Mouse (Mus musculus) layer of hippocampus, adult 8-10 months (tissue): ENCODE data around the gene Rrbp1. TPM values are rescaled to one million over a fixed set of nuclear protein-coding genes. Genes with fewer than 3 reads are reported as not detected.

Experiments used
- DNase-seq, 2 experiments: peaks; one replicate each; pipeline ENCODE4 v3.0.0; 2022; ENCODE audit warnings: low spot score in 2 of 2
- total RNA-seq, 4 experiments: library from RNA; stranded (reverse); gene quantifications; 2 replicates each; pipeline ENCODE4 v1.2.4; 2022

Gene Rrbp1
- total RNA-seq, 4 experiments from 2014 or later = 46.6 to 98.4 (median 68.6) TPM

DNA sequence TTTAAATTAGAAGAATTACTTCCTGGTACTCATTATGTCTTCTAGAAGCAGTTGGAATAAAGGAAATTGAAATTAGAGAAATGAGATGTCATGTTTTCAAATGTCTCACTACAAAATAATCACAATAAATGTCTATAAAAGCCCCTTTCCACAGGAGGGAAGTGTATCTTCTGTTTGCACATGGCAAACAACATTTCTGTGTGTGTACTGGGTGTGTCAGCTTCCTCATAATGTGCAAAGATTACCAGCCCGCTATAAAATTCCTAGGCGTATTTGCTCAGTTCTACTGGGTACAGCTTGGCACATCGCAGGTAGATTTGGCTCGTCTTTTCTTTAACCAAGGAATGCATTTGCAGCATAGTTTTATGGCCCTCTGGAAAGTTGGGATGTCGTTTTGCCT lies 93.4 kb downstream of the Rrbp1 start:
- DNase-seq = no peak

DNA sequence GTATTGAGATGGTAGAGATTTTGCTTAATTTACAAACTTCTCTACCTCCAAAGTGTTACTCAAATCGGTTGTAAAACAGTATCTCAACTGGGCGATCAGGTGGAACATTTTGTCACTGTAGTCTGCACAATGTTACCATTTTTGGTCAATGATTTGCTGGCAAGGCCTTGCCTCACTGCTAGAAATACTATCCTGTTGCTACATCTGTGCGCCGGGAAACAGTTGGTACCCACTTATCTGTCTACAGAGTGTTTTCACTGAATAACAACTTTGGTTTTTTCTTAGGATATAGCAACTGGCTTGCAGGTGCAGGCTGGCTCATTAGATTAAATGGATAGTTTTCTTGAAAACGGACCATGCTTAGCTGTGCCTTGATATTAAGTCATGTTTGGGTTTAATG lies 94.8 kb downstream of the Rrbp1 start:
- peak; percentile 39 to 52 for DNase-seq

DNA sequence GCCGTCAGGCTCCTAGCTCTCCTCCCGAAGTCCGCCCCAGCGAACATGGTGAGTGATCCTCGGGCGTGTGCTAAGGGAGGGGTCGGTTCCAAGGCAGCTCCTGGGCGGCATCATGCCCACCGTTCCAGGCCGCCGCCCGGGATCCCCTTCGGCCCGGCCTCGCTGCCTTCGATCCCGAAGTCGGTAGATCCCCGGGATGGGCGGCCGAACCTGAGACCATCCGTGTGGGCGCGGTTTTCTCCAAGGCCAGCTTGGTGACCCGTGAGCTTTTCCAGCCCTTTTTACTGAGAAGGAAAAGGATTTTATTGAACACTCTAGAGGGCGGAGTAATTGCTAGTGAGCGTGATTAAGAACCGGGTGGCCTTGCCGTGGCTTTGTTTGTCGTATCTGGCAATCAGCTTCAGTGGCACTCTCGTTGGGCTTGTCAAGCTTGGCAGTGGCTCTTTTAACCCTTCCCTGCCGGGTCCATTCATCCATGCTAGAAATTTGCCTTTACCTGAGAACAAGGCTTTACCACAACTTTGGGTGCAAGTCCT lies 95.4 kb downstream of the Rrbp1 start:
- DNase-seq = peak; percentile 28 to 32

DNA sequence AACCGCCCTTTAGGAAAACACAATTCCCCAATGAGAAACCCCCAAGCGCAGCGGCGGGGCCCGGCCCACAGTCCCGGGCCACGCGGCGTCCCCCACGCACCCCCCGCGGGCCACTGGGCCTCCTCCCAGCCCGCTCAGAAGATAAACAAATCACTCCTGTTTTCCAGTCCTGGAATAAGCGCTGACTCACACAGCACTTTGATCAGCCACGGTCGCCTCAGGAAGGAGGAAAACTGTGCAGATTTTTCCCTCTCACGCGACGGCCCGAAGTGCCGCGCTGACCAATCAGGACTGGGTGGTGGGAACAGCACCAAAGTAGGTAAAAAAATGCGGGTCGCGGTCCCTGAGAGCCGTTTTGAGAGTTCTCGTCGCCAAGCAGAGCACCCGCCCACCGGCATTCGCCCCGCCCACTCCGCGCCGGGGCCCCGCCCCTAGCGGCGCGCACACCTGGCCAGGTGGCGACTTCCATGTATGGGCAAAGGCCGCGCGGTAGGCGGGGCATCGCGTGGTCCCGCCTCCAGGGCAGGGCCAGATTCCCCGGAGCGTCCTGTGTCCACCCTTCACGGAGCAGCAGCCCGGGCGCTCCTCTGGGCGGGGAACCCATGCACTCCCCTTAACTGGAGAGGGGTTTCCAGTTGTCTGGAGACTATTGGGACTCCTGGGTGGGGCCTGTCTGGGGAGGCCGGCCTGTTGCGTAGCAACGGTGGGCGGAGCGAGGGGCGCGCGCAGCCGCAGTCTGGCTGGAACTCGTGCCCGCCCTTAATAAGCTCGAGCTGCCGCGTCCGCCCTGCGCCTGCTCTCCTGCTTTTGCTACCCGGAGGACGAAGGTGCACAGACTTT lies 96.1 kb downstream of the Rrbp1 start, which contains the start of gene Dstn:
TSS of gene Dstn (plus strand) at position 561 of the 840 bp plus-strand sequence.
- DNase-seq = peak; percentile 94 to 95

DNA sequence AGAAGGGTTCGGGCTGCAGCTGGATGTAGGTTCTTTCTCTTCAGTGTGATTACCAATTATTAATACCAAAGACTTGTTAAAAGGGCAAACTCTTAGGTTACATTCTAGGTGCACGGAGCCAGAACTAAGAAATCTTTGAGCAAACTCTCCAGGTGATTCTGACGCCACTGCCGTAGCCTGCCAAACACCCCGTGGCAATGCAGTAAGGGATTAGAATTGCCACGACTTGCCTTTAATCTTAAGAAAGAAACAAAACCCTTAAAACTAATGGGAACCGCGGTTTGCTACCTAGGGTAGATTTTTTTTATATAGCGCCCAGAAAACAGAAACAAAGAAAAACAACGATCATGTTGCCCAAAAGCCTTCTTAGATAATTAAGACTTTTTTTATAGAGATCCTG lies 96.8 kb downstream of the Rrbp1 start:
- no peak for DNase-seq

DNA sequence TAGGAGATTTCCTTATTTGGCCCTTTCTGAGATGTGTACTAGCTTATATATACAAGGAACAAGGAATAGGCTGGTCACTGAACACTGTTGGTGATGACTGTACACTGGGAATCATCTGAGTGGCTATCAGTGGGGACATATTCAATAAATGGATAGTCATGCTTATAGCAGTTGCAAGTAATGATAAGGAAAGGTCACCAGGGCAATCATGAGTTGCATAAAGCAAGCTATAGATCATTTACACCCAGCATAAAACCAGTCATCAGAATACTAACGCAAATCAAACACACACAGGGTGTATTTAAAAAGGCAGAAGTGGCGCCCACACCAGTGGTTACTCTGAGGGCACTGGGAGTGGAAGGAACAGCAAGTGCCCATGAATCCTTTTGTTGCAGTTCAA lies 98.9 kb downstream of the Rrbp1 start:
- DNase-seq = no peak

DNA sequence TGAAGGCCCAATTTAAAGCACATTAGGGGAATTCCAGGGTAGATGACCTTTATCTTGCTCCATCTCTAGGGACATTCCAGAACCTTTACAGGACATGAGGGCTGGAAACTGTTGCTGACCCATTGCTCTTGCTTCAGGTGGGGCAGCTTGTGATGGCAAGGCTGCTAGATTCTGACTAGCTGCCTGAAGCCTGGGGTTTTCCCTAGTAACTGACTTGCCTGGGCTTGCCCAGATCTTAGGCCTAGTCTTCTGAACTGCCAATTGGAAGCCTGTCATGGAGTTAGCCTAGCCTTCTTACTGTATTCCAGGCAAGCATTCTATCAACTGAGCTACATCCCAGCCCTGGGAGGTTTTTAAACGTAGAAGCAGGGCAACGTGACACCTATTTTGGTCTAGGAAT lies 101.8 kb downstream of the Rrbp1 start:
- no peak for DNase-seq

DNA sequence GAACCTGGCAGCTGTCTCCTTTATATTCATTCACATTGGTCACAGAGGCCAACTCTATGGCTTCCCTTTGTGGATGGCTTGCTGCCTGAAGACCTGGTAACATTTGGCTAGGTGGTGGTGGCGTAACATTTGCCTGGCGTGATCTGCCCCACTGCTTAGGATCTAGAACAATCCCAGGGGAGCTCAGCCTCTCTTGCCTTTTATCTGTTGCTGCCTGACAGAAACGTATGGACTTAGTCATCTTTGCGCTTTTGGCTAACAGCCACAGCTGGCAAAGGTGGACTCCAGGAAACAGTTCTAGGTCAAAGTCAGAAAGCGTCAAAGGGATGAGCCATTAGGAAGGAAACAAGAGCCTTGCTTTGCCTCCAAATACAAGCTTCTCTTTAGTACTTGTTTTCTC lies 106.2 kb downstream of the Rrbp1 start:
- DNase-seq = no peak

DNA sequence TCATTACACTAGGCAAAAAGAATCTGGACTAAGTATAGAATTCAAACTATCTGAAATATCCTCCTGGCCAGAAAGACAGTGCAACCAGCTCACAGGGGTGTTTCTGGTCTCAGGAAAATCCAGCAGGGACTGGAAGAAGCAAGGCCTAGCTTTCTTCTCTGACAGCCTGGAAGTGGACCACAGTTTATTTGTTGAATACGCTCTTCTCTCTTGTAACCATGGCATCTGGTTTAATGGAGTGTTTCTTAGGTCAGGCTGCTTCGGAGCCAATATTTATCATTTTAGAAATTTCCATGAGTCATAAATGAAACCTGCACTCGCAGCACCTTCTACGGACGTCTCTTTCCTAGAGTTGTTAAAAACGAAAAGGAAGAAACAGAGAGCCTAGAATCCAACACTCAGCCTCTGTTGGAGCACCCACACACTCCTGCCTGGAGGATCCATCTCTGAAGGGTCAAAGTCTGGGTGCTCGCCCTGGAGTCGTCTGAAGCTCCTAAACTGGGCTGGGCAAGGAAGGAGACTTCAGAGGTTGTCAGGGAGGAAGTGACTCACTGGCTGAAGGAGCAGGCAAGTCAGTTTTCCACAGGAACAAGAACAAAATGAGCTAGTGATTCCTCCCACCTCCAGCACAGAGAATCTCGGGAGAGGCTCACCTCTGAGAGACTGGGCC lies 107.6 kb downstream of the Rrbp1 start:
- no peak for DNase-seq

DNA sequence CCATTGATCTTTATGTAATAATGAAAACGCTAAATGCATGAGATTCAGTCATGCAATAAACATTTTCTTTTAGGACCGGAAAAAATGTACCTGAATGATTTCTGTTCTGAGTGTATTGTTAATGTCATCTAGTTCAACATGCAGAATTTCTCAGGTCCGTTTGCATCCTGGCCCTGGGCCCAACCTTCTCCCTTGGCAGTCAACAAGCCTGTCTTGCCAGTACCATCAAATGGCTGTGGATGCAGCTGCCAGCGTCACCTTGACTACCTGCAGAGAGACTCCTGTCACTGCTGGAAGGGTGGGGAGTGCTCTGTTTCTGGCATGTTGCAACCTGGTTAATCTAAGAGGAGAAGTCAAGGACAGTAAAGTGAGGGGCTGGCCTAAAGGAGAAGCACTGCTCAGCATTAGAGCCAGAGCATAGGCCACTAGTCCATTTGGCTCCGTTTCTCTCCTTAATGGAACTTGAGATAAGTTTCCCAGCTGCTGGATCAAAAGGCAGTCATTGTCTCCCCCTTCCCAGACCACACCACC lies 110.2 kb downstream of the Rrbp1 start:
- no peak for DNase-seq

DNA sequence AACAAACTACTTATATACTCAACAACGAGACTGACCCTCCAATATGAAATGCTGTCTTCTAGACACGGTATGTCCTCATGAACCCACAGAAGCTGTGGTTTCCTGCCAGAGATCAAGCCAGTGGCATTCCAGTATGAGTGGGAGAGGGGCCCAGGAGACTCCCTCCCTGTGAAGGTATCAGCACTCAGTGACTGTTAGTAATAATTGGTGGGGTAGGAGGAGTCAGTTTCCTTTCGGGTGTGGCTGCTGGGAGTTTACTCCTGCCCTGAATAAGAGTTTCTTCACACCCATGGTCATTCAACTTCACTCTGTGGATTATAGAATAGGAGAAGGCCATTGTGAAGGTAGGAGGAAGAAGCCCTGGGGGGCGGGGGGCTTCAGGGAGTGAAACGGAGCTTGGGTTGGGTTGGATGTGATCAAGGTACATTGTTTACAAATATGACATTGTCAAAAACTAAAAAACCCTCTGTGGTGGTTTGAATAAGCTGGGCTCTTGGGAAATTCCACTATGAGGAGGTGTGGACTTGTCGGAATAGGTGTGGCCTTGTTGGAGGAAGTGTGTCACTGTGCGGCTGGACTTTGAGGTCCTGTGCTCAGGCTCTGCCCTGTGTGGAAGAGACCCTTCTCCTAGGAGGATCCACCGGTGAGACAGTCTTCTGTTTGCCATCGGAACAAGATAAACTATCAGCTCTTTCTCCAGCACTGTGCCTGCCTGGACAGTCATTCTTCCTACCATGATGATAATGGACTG lies 111.4 kb downstream of the Rrbp1 start:
- DNase-seq = no peak

Other genes with a start within 250 kb of the Rrbp1 start
- gene Bfsp1, start 148.1 kb downstream of the Rrbp1 start, total RNA-seq = 1 to 10 TPM; 1.2 to 3.0 (median 1.9) TPM
- 100 to 1,000 TPM; 176 to 193 (median 185) TPM for gene Dstn, start 95.9 kb downstream of the Rrbp1 start, total RNA-seq
- not detected for gene Banf2, start 21.8 kb upstream of the Rrbp1 start, total RNA-seq